Mouse (Mus musculus) neural tube, embryonic 11.5 days (tissue): ENCODE data around the gene Abhd14b. TPM values are rescaled to one million over a fixed set of nuclear protein-coding genes. Genes with fewer than 3 reads are reported as not detected.

Experiments used
- ATAC-seq: fragments of 200-750 bp; cut with Nextera tagmentation; 2 replicates; pipeline ENCODE4 v1.8.0; 2017; ENCODE audit warnings: moderate number of reproducible peaks, mild to moderate bottlenecking, moderate TSS enrichment, moderate library complexity; ENCODE audit not compliant: insufficient read depth, low FRiP score, low TSS enrichment
- DNase-seq: peaks from one replicate; pipeline ENCODE4 v3.0.0-alpha.2; 2015; ENCODE audit warnings: low spot score
- H3K27ac ChIP-seq: fragments of 300-500 bp; sonication (generic); 2 replicates; pipeline ENCODE4 v1.5.1; 2014; ENCODE audit warnings: low read depth, mild to moderate bottlenecking, low read length
- H3K27me3 ChIP-seq: fragments of 300-500 bp; sonication (generic); 2 replicates; pipeline ENCODE4 v1.6.1; 2014; ENCODE audit warnings: mild to moderate bottlenecking, low read length, mixed read lengths; ENCODE audit not compliant: control insufficient read depth, insufficient read depth
- H3K36me3 ChIP-seq: fragments of 300-500 bp; sonication (generic); 2 replicates; pipeline ENCODE4 v1.6.1; 2014; ENCODE audit warnings: mild to moderate bottlenecking, low read length, moderate library complexity, mixed read lengths; ENCODE audit not compliant: control insufficient read depth, insufficient read depth
- H3K4me1 ChIP-seq: fragments of 300-500 bp; sonication (generic); 2 replicates; pipeline ENCODE4 v1.6.1; 2014; ENCODE audit warnings: low read length, mixed read lengths; ENCODE audit not compliant: control insufficient read depth, insufficient read depth
- H3K4me2 ChIP-seq: fragments of 300-500 bp; sonication (generic); 2 replicates; pipeline ENCODE4 v1.6.1; 2014; ENCODE audit warnings: low read depth, mild to moderate bottlenecking, moderate library complexity
- H3K4me3 ChIP-seq: fragments of 300-500 bp; sonication (generic); 2 replicates; pipeline ENCODE4 v1.5.1; 2014; ENCODE audit warnings: low read depth, low read length
- H3K9ac ChIP-seq: fragments of 300-500 bp; sonication (generic); 2 replicates; pipeline ENCODE4 v1.6.1; 2014; ENCODE audit warnings: mild to moderate bottlenecking, low read length
- H3K9me3 ChIP-seq: fragments of 300-500 bp; sonication (generic); 2 replicates; pipeline ENCODE4 v1.6.1; 2016; ENCODE audit warnings: low read length; ENCODE audit not compliant: control insufficient read depth
- WGBS: fragments of 180-500 bp; shearing (Covaris S2); extraction: QIAGEN DNeasy Blood & Tissue Kit; methylation state at CpG from one replicate; pipeline ENCODE4 v1.1.7; 2014; 5-methylcytosine and 5-hydroxymethylcytosine counted together
- polyA plus RNA-seq: library from polyadenylated mRNA; unstranded; fragments of >200 nt; fragmentation: Nextera tagmentation; extraction: Ambion mirVana; gene quantifications from 2 replicates; pipeline ENCODE4 v1.2.1, GENCODE M21; 2014

Gene Abhd14b
- polyA plus RNA-seq: 7.3 and 7.5 TPM in 2 replicates

- no peaks in the 10 kb centered on the region for H3K9me3 ChIP-seq
- peaks cover 32% of the 10 kb centered on the region for H3K4me1 ChIP-seq
- peak within 1 kb of the TSS; percentile 39 for H3K4me3 ChIP-seq
- peak within 1 kb of the TSS; percentile 65 for H3K9ac ChIP-seq
- no peaks in the 10 kb centered on the region; the same call in 1 of the 2 replicates for H3K36me3 ChIP-seq
- DNase-seq: peak; percentile 92
- ATAC-seq: peak; percentile 80
- H3K27me3 ChIP-seq: no peaks in the 10 kb centered on the region
- no peak within 1 kb of the TSS for H3K27ac ChIP-seq
- WGBS: 0% methylated on average over 24 of the region's 24 CpGs
- H3K4me2 ChIP-seq: peak within 1 kb of the TSS; percentile 79
Observed at GRCm38 (mm10) chr9:106447348-106447747, at the start of gene Abhd14b, which contains the start of gene Abhd14a. Abhd14b (plus strand) TSS chr9:106447459. Abhd14a (minus strand) TSS chr9:106447678.

GRCm38 (mm10) chr9:106397733-106398132, 49.5 kb upstream of the Abhd14b start:
- no peak overlapping the region for H3K27ac ChIP-seq
- no peaks in the 10 kb centered on the region for H3K36me3 ChIP-seq
- ATAC-seq (no peak), DNase-seq (no peak)
- H3K9me3 ChIP-seq: no peaks in the 10 kb centered on the region
- no peak overlapping the region for H3K4me2 ChIP-seq
- no peaks in the 10 kb centered on the region for H3K27me3 ChIP-seq
- H3K4me3 ChIP-seq: no peak overlapping the region
- H3K9ac ChIP-seq: no peak overlapping the region
- 0 out of 2 replicates have a peak, but pooled peaks cover 4% of the 10 kb centered on the region for H3K4me1 ChIP-seq
- 69% methylated on average over 4 of the region's 4 CpGs for WGBS

GRCm38 (mm10) chr9:106398667-106399311, 48.5 kb upstream of the Abhd14b start:
- Histone ChIP-seq H3K4me1 (0 out of 2 replicates have a peak, but pooled peaks cover 4% of the 10 kb centered on the region), H3K27me3 (no peaks in the 10 kb centered on the region), H3K27ac (no peak overlapping the region), H3K4me3 (no peak overlapping the region), H3K36me3 (no peaks in the 10 kb centered on the region), H3K9me3 (no peaks in the 10 kb centered on the region), H3K9ac (no peak overlapping the region), H3K4me2 (no peak overlapping the region)
- 83% methylated on average over 9 of the region's 9 CpGs for whole genome bisulfite sequencing
- DNase-seq (no peak), ATAC-seq (no peak)

GRCm38 (mm10) chr9:106399808-106400207, 47.5 kb upstream of the Abhd14b start:
- DNase-seq (no peak), ATAC-seq (no peak)
- Histone ChIP-seq H3K27me3 (no peaks in the 10 kb centered on the region), H3K27ac (no peak overlapping the region), H3K4me1 (no peaks in the 10 kb centered on the region), H3K4me3 (no peak overlapping the region), H3K9ac (no peak overlapping the region), H3K9me3 (no peaks in the 10 kb centered on the region), H3K36me3 (no peaks in the 10 kb centered on the region), H3K4me2 (no peak overlapping the region)
- WGBS: 80% methylated on average over 3 of the region's 3 CpGs

GRCm38 (mm10) chr9:106402149-106402548, 45.1 kb upstream of the Abhd14b start:
- DNase-seq (no peak), ATAC-seq (no peak)
- 85% methylated on average over 5 of the region's 5 CpGs for WGBS
- Histone ChIP-seq H3K9ac (no peak overlapping the region), H3K4me1 (no peaks in the 10 kb centered on the region), H3K4me3 (no peak overlapping the region), H3K36me3 (no peaks in the 10 kb centered on the region), H3K27me3 (no peaks in the 10 kb centered on the region), H3K9me3 (no peaks in the 10 kb centered on the region), H3K27ac (no peak overlapping the region), H3K4me2 (no peak overlapping the region)

GRCm38 (mm10) chr9:106402607-106403375, 44.5 kb upstream of the Abhd14b start:
- H3K4me1 ChIP-seq: no peaks in the 10 kb centered on the region
- no peak overlapping the region for H3K4me3 ChIP-seq
- H3K4me2 ChIP-seq: no peak overlapping the region
- no peak overlapping the region for H3K27ac ChIP-seq
- H3K9me3 ChIP-seq: no peaks in the 10 kb centered on the region
- DNase-seq (no peak), ATAC-seq (no peak)
- H3K27me3 ChIP-seq: no peaks in the 10 kb centered on the region
- WGBS: 84% methylated on average over 16 of the region's 16 CpGs
- no peaks in the 10 kb centered on the region for H3K36me3 ChIP-seq
- no peak overlapping the region for H3K9ac ChIP-seq

GRCm38 (mm10) chr9:106405275-106405674, 42.0 kb upstream of the Abhd14b start:
- Histone ChIP-seq H3K4me3 (no peak overlapping the region), H3K9me3 (no peaks in the 10 kb centered on the region), H3K36me3 (no peaks in the 10 kb centered on the region), H3K9ac (no peak overlapping the region), H3K4me2 (no peak overlapping the region), H3K4me1 (no peaks in the 10 kb centered on the region), H3K27ac (no peak overlapping the region), H3K27me3 (no peaks in the 10 kb centered on the region)
- 42% methylated on average over 6 of the region's 6 CpGs for WGBS
- ATAC-seq (no peak), DNase-seq (no peak)

GRCm38 (mm10) chr9:106406443-106407078, 40.7 kb upstream of the Abhd14b start:
- Histone ChIP-seq H3K27ac (no peak overlapping the region), H3K27me3 (no peaks in the 10 kb centered on the region), H3K4me2 (no peak overlapping the region), H3K36me3 (no peaks in the 10 kb centered on the region), H3K9me3 (no peaks in the 10 kb centered on the region), H3K9ac (no peak overlapping the region), H3K4me1 (no peaks in the 10 kb centered on the region), H3K4me3 (no peak overlapping the region)
- WGBS: 62% methylated on average over 8 of the region's 8 CpGs
- DNase-seq (no peak), ATAC-seq (no peak)
